Mouse (Mus musculus) olfactory bulb, adult 2 months (tissue): ENCODE data around the gene Fbxw8.

ENCODE experiments used
- CTCF ChIP-seq: fragments of 200-500 bp; IDR thresholded peaks from 2 replicates; pipeline ENCODE4 v1.5.1; 2012; ENCODE audit warnings: low read depth, mild to moderate bottlenecking, low read length, moderate library complexity; ENCODE audit not compliant: insufficient read depth
- POLR2A ChIP-seq: fragments of 200-500 bp; IDR thresholded peaks from 2 replicates; pipeline ENCODE4 v1.6.1; 2012; ENCODE audit warnings: mild to moderate bottlenecking, low read depth, low read length, moderate library complexity; ENCODE audit not compliant: insufficient read depth

DNA sequence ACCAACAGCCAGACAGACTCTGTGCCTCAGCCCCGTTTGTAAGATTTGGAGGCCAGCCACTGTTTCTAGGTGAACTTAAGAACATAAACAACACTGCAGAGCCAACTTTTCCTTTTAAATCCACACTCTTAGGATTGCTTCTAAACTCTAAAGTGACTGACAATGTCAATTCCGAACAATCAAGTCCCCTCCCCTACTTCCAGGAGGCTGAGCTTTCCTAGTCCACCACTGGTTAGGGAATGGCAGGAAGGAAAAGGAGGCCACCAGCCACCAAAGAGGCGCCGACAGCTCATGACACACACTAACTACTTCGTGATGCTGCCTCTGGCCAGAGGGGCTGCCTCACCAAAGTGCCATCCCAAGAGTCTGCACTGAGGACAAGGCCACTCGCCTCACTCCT lies 10.5 kb downstream of the Fbxw8 start:
- TF ChIP-seq CTCF, result no peak
- no peak for TF ChIP-seq POLR2A
